Mouse (Mus musculus) macrophage (primary cell): Measurements from ENCODE around the gene Mafg. TPM values are rescaled to one million over a fixed set of nuclear protein-coding genes. Genes with fewer than 3 reads are reported as not detected.
A peak's percentile ranks its signal among the peaks of the same experiment; 100 is the strongest.
"Not testable (repeated sequence)": the region's sequence is repeated elsewhere in the genome, so short reads cannot be mapped to it uniquely, and the experiment has no call there.

Experiments
- H3K27ac ChIP-seq: fragments of 350-480 bp; formaldehyde crosslinking; 2 replicates; pipeline ENCODE4 v1.9.0; 2021
- H3K36me3 ChIP-seq: fragments of 350-480 bp; formaldehyde crosslinking; 2 replicates; pipeline ENCODE4 v1.9.0; 2021; ENCODE audit errors: inconsistent target
- H3K4me3 ChIP-seq: fragments of 350-480 bp; formaldehyde crosslinking; 2 replicates; pipeline ENCODE4 v1.9.0; 2021; ENCODE audit errors: inconsistent target
- H3K79me2 ChIP-seq: fragments of 350-480 bp; formaldehyde crosslinking; 2 replicates; pipeline ENCODE4 v1.9.0; 2021; ENCODE audit errors: inconsistent target
- WGBS: methylation state at CpG from one replicate; pipeline ENCODE4 v1.1.7; 2026; ENCODE audit warnings: inconsistent platforms; ENCODE audit not compliant: missing documents; 5-methylcytosine and 5-hydroxymethylcytosine counted together
- polyA plus RNA-seq: library from polyadenylated mRNA; stranded (reverse); fragments of 250-400 nt; gene quantifications from 3 replicates; pipeline ENCODE4 v1.2.4, GENCODE M21; 2018; ENCODE audit warnings: inconsistent platforms

Gene Mafg
- polyA plus RNA-seq, 1 experiment from 2014 or later = 18.1 TPM

GRCm38 (mm10) chr11:120605667-120606066 is 27.7 kb downstream of the Mafg start:
- WGBS = 89% methylated on average over 7 of the region's 7 CpGs

GRCm38 (mm10) chr11:120603545-120603944 is 29.9 kb downstream of the Mafg start:
- H3K4me3 ChIP-seq = no peak overlapping the region
- H3K79me2 ChIP-seq = peaks cover 15% of the 10 kb centered on the region
- H3K27ac ChIP-seq = no peak overlapping the region
- 95% methylated on average over 2 of the region's 2 CpGs for WGBS
- peaks cover 45% of the 10 kb centered on the region; the same call in 1 of the 2 replicates for H3K36me3 ChIP-seq

More at GRCm38 (mm10) chr11:120605667-120606066, 27.7 kb downstream of the Mafg start:
- Histone ChIP-seq H3K79me2 (no peaks in the 10 kb centered on the region), H3K36me3 (peaks cover 53% of the 10 kb centered on the region; the same call in 1 of the 2 replicates), H3K4me3 (no peak overlapping the region), H3K27ac (no peak overlapping the region)

GRCm38 (mm10) chr11:120600716-120601115 is 32.7 kb downstream of the Mafg start:
- H3K27ac ChIP-seq = no peak overlapping the region
- H3K4me3 ChIP-seq = no peak overlapping the region
- 81% methylated on average over 3 of the region's 3 CpGs for WGBS
- peaks cover 52% of the 10 kb centered on the region; the same call in 1 of the 2 replicates for H3K36me3 ChIP-seq
- peaks cover 35% of the 10 kb centered on the region for H3K79me2 ChIP-seq

GRCm38 (mm10) chr11:120598990-120599549 is 34.3 kb downstream of the Mafg start:
- Histone ChIP-seq H3K36me3 (peaks cover 54% of the 10 kb centered on the region; the same call in 1 of the 2 replicates), H3K4me3 (peak overlapping the region; percentile 55), H3K27ac (peak overlapping the region; percentile 85), H3K79me2 (peaks cover 51% of the 10 kb centered on the region)
- WGBS = 48% methylated on average over 16 of the region's 17 CpGs

GRCm38 (mm10) chr11:120598283-120598989 is 35.0 kb downstream of the Mafg start, which contains the start of the genes Alyref and Anapc11:
TSS of gene Alyref (minus strand) at chr11:120598365.
TSS of gene Anapc11 (plus strand) at chr11:120598421.
- Histone ChIP-seq H3K4me3 (peak within 1 kb of the TSS; percentile 75), H3K79me2 (peaks cover 57% of the 10 kb centered on the region), H3K36me3 (peaks cover 54% of the 10 kb centered on the region; the same call in 1 of the 2 replicates), H3K27ac (peak within 1 kb of the TSS; percentile 85)
- under 1% methylated on average over 73 of the region's 88 CpGs for WGBS

- Histone ChIP-seq H3K79me2 (peaks cover 66% of the 10 kb centered on the region), H3K4me3 (peak overlapping the region; percentile 75), H3K27ac (peak overlapping the region; percentile 49), H3K36me3 (peaks cover 54% of the 10 kb centered on the region; the same call in 1 of the 2 replicates)
- WGBS = 3% methylated on average over 95 of the region's 99 CpGs
Observed at GRCm38 (mm10) chr11:120597240-120598235, 35.9 kb downstream of the Mafg start.

- Histone ChIP-seq H3K4me3 (no peak overlapping the region), H3K27ac (no peak overlapping the region), H3K79me2 (peaks cover 26% of the 10 kb centered on the region), H3K36me3 (peaks cover 51% of the 10 kb centered on the region; the same call in 1 of the 2 replicates)
- WGBS = 60% methylated on average over 6 of the region's 6 CpGs
Observed at GRCm38 (mm10) chr11:120588531-120588930, 44.9 kb downstream of the Mafg start.

GRCm38 (mm10) chr11:120583937-120584336 is 49.5 kb downstream of the Mafg start:
- Histone ChIP-seq H3K27ac (no peak overlapping the region), H3K4me3 (no peak overlapping the region), H3K36me3 (peaks cover 32% of the 10 kb centered on the region), H3K79me2 (peaks cover 21% of the 10 kb centered on the region)
- WGBS = 88% methylated on average over 1 of the region's 1 CpGs

- peaks cover 33% of the 10 kb centered on the region for H3K36me3 ChIP-seq
- peaks cover 31% of the 10 kb centered on the region for H3K79me2 ChIP-seq
- H3K27ac ChIP-seq, H3K4me3 ChIP-seq: not testable (repeated sequence)
- 95% methylated on average over 2 of the region's 2 CpGs for WGBS
Observed at GRCm38 (mm10) chr11:120582982-120583293, 50.5 kb downstream of the Mafg start.

GRCm38 (mm10) chr11:120582268-120582981 is 51.0 kb downstream of the Mafg start:
- 62% methylated on average over 8 of the region's 8 CpGs for WGBS
- Histone ChIP-seq H3K36me3 (peaks cover 32% of the 10 kb centered on the region), H3K79me2 (peaks cover 33% of the 10 kb centered on the region), H3K27ac (peak overlapping the region; percentile 89), H3K4me3 (peak overlapping the region; percentile 39)

- peaks cover 33% of the 10 kb centered on the region for H3K79me2 ChIP-seq
- WGBS = 2% methylated on average over 68 of the region's 75 CpGs
- peak within 1 kb of the TSS; percentile 89 for H3K4me3 ChIP-seq
- H3K27ac ChIP-seq = peak within 1 kb of the TSS; percentile 91
- H3K36me3 ChIP-seq = peaks cover 25% of the 10 kb centered on the region
Observed at GRCm38 (mm10) chr11:120581490-120582267, 51.7 kb downstream of the Mafg start, which contains the start of gene Arhgdia. TSS of gene Arhgdia (minus strand) at chr11:120581624.

- peak overlapping the region; percentile 91 for H3K27ac ChIP-seq
- peaks cover 19% of the 10 kb centered on the region for H3K36me3 ChIP-seq
- under 1% methylated on average over 40 of the region's 44 CpGs for WGBS
- peak overlapping the region; percentile 89 for H3K4me3 ChIP-seq
- H3K79me2 ChIP-seq = peaks cover 33% of the 10 kb centered on the region
Observed at GRCm38 (mm10) chr11:120580871-120581331, 52.5 kb downstream of the Mafg start.

- 41% methylated on average over 7 of the region's 7 CpGs for WGBS
- Histone ChIP-seq H3K36me3 (peaks cover 19% of the 10 kb centered on the region), H3K79me2 (peaks cover 38% of the 10 kb centered on the region), H3K27ac (peak overlapping the region; percentile 91), H3K4me3 (peak overlapping the region; percentile 89)
Observed at GRCm38 (mm10) chr11:120580190-120580589, 53.2 kb downstream of the Mafg start.
